Mouse (Mus musculus): ENCODE data around the gene Rhoa.
"Not testable (repeated sequence)": the region's sequence is repeated elsewhere in the genome, so short reads cannot be mapped to it uniquely, and the experiment has no call there.

The Rhoa gene

GRCm38 (mm10) chr9:108289347-108289746 is 16.6 kb upstream of the Rhoa start:
- DNase-seq (ENCODE audit: low read depth) = no peak

- DNase-seq (ENCODE audit: low read depth) = peak; percentile 86
These were observed 15.7 kb upstream of the Rhoa start, which contains the start of gene Nicn1 for GRCm38 (mm10) chr9:108290016-108290750. Gene Nicn1 (plus strand): TSS chr9:108290429.

DNA sequence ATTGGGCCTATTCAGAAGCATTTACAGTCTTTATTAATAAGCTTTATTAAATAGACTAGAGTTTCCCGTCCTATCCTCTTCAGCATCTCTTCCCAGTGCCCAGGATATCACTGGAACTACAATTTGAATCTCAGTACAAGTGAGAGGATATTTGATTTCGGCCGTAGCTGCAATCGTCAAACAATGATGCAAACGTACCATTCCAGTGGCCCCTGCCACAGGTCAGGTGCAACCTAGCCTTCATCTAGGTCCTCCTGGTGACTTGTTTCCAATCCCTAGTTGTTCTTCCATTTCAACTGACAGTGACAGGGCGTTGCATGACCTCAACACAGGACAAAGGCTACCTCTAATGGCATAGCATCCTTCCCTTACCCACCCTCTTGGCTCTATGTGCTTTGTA is 15.2 kb upstream of the Rhoa start:
- DNase-seq (ENCODE audit: low read depth) = no peak

- no peak for DNase-seq (ENCODE audit: low read depth)
These were observed 9.2 kb upstream of the Rhoa start, which contains the start of gene Amt for GRCm38 (mm10) chr9:108296453-108297355. Gene Amt (plus strand): TSS chr9:108296853.

GRCm38 (mm10) chr9:108301853-108302252 is 4.1 kb upstream of the Rhoa start:
- DNase-seq (ENCODE audit: low read depth) = no peak

GRCm38 (mm10) chr9:108304716-108305115 is 1.2 kb upstream of the Rhoa start:
- DNase-seq (ENCODE audit: low read depth) = no peak

GRCm38 (mm10) chr9:108305170-108305569 is 759 bp upstream of the Rhoa start:
- DNase-seq (ENCODE audit: low read depth) = no peak

DNA sequence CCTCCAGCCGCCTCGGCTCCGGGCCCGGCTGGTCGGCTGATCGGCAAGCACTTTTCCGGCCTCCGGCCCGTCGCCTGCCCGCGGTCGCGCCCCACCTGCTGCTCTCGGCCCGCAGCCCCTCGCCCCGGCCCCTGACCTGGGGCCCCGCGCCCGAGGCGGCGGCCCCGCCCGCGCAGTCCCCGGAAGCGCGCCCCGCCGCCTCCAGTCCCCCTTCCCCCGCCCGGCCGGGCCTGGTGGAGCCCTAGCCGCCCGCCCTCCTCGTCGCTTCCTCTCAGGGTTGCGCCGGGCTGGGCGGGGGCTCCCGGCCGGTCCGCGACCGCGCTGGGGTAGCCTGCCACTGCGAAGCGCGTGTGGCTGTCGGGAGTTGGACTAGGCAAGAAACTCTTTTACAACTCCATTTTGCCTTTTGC is 647 bp downstream of the Rhoa start:
- DNase-seq (ENCODE audit: low read depth) = peak; percentile 74

DNA sequence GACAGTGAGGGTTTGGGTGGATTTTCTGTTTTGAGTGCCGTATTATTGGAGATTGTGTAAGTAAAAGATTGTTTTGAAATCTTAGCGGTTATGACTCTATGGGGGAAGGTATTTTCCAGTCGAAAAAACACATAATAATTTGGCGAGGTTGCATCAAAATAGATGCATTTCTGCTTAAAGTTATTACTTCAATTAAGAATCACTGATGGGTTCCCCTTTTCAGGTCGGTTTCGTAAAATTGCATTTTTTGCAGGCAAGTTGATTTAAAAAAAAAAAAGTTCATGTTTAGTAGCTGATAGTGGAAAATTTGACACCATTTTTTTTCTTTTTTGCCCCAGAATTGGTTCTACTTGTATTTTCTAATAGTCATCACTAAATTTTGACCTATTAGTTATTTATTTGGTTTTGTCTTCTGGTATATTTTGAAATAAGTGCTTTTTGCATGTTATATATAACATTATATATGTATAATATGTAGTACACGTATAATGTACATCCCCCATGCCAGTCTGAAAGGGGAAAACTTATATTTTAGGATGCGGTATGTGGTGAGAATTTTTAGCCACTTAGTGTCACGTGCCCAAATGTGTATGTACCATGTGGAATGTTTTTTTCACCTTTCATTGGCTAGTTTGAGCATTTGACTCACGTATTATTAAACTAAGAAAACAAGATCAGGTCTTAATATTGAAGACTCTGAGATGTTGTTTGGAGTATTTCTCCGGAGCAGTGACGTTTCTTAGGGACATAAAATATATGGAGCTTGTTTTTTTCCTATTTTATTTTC is 1.3 kb downstream of the Rhoa start:
- no peak for DNase-seq (ENCODE audit: low read depth)

GRCm38 (mm10) chr9:108308141-108308540 is 2.2 kb downstream of the Rhoa start:
- no peak for DNase-seq (ENCODE audit: low read depth)

- DNase-seq (ENCODE audit: low read depth) = no peak
These were observed 11.6 kb downstream of the Rhoa start for GRCm38 (mm10) chr9:108317572-108317971.

DNA sequence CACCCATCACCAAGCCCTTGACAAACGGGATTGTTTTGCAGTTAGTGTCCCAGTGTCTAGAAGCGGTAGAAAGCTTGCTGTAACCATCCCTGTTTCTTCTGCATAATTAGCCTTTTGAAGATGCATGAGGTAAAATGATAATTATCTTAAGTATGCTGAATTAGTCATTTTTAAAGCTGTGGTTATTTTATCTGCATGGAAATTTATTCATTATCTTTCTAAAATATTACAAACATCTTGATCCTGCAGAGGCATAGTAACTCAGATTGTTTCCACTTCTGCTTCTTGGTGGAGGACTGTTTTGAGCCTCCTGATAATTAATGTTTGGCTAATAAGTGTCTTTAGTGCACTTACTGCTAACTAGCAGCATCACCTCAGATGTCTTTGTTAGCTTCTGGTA is 12.5 kb downstream of the Rhoa start:
- DNase-seq (ENCODE audit: low read depth) = no peak

DNA sequence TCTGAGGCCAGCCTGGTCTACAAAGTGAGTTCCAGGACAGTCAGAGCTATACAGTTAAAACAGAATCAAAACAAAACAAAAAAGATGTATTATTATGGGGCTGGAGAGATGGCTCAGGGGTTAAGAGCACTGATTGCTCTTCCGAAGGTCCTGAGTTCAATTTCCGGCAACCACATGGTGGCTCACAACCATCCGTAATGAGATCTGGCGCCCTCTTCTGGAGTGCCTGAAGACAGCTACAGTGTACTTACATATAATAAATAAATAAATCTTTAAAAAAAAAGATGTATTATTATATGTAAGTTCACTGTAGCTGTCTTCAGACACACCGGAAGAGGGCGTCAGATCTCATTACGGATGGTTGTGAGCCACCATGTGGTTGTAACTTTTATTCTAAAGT is 16.1 kb downstream of the Rhoa start:
- DNase-seq (ENCODE audit: low read depth) = not testable (repeated sequence)

DNA sequence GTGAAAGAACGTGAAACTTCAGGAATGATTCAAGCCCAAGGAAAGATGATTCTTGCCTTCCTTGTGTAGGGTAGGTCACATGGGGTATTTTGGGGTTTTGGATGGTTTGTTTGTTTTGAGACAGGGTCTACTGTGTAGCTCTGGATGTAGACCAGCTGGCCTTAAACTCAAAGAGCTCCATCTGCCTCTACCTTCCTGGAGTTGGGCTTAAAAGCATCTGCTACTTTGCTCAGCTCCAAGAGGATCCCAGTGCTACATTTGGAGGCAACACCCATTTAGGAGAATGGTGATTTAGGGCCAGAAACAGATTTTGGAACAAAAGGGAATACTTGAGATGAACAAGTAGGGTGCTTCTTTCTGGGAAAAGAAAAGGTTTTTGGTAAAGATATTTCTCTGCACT is 18.9 kb downstream of the Rhoa start:
- no peak for DNase-seq (ENCODE audit: low read depth)

DNA sequence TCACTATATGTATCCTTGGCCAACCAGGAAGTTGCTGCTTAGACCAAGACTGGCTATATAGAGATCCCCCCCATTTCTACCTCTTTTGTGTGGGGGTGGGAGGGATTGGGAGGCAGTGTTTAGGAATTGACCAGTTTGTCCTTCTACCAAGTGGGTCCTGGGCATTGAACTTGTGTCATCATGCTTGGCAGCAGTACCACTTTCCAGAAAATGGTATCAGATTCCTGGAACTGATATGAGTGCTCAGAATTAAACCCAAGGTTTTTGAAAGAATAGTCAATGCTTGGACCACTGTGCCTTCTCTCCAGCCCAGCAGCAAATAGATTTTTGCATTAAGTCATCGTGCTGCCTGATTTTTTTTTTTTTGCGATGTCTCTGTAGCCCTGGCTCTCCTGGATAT is 19.9 kb downstream of the Rhoa start:
- no peak for DNase-seq (ENCODE audit: low read depth)

GRCm38 (mm10) chr9:108337848-108338550 is 32.1 kb downstream of the Rhoa start:
- DNase-seq (ENCODE audit: low read depth) = no peak

DNA sequence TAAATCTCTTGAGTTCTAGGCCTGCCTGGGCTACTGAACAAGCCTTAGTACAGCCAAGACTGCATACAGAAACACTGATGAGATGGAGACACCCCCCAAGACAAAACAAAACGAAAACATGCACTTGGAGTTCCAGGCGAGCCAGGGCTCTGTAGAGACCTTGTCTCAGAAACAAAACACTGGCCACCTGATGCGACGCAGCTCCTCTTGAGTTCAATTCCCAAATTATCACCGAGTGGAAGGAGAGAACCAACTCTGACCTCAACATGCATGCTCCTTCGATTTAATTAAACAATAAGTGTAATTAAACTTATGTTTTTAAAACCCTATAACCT is 32.6 kb downstream of the Rhoa start:
- no peak for DNase-seq (ENCODE audit: low read depth)

DNA sequence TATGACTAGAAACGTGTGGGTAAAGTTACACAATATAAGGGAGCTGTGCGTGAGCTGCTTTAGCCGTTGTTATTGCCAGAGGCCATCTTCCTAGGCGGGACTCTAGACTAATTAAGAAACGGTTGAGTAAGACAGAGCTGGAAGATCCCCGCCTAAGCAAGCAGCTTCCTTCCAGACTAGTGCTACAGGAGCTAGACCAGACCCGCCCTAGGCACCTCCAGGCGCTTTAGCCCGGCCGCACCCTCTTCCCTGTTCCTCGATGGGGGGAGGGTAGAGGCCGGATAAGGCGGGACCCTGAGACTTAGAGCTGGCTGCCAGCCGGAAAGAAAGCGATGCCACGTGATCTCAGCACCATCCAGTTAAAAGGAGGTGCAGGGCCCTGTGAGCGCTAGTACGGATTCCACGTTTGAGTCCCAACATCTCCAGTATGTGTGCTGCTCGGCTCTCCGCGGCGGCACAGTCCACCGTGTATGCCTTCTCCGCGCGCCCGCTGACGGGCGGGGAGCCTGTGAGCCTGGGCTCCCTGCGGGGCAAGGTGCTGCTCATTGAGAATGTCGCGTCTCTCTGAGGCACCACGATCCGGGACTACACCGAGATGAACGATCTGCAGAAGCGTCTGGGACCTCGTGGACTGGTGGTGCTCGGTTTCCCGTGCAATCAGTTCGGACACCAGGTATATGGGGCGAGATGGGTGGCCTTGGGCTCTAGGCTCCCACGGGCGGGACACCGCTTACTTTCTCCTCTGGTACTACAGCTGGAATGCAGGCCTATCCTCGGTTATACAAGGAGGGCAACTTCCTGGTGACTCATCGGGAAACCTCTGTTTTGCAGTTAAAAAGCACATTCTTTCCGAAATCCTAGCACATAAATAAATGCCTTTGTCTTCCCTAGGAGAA is 33.2 kb downstream of the Rhoa start, which contains the start of gene Gpx1:
Gene Gpx1, plus strand, starts transcription at position 18 of the 896 bp plus-strand sequence.
- DNase-seq (ENCODE audit: low read depth) = peak; percentile 98

- no peak for DNase-seq (ENCODE audit: low read depth)
These were observed 33.9 kb downstream of the Rhoa start for GRCm38 (mm10) chr9:108339886-108340257.

DNA sequence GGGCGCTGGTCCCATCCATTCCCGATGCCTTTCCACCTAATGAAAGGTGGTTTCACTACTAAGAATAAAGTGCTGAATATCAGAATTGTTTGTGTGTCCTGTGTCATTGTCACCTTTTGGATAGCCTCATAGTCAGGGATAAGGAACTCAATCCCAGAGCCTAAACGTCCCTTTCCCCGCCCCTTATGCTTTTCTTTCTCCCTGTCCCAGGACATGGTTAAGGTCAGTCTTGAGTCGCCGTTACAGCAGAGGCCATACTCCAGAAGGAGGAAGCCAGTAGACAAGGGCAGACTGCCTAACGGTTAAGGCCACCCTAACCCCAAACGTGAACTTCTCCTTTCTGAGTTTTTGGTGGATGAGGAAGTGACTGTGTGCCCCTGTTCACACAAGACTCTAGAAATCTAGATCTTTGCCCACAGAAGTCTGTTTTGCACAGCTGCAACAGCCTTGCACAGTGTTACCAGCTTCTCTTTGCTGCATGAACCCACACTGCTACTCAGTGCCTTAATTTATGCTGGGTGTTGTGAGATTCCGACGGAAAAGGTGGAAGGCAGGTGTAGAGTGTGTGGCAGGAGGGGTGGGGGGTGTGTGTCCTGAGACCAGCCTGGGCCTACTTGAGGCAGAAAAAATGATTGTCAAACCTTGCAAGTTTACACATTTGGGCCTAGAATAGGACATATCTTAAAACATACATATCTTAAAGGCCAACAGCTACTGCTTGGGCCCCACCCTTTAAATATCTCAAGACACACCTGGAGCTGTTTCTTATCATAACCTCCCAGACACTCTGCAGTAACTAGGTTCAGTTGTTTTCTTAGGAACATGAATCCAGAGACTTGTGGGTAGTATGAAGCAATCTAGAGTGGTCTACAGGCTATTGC is 34.6 kb downstream of the Rhoa start:
- peak; percentile 73 for DNase-seq (ENCODE audit: low read depth)
